ENCODE assay signal across 8 mouse cellular contexts in the genomic region with DNA sequence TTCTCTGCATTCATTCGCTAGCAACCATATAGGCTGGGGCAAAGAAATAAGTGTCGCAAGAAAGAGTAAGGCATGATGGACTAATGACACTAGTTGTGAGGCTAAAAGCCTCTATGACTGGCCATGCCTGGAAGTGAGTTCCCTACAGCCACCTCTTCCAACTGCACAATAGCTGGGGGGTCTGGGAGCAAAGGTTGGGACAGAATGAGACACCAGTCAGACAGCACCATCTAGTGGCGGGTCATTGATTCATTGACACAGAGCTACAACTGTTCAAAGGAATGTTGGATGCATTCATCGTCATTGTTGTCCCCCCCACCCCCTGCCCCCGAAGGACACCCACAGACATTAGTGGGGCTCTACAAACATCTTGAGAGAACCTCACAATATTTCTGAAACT. TPM values are rescaled to one million over a fixed set of nuclear protein-coding genes. Genes with fewer than 3 reads are reported as not detected.
DNase-seq lines count a peak whose midpoint lies in the region; ATAC-seq lines count a peak whose summit lies in the region.

No protein-coding gene starts in this region.

- H3K4me3 ChIP-seq in midbrain, embryonic 12.5 days: no peak overlapping the region

- H3K27ac ChIP-seq in midbrain, embryonic 12.5 days (replicated peaks): no peak overlapping the region

- DNase-seq in right cerebral cortex, adult 2 months (ENCODE audit: low spot score in 2 of 2): peak; percentile 75 to 76
- DNase-seq in right cerebral cortex, postnatal 36 days (ENCODE audit: low spot score in 2 of 2): no peak
- peak; percentile 75 for DNase-seq in brain, adult 2 months (ENCODE audit: low read depth, low spot score)
- DNase-seq in induced T-regulatory cell, adult 2 months (ENCODE audit: low read depth): peak; percentile 46
- peak; percentile 69 to 75 for DNase-seq in left cerebral cortex, postnatal 10 days (ENCODE audit: extremely low spot score in 1 of 2, low spot score in 2 of 2)
- peak; percentile 74 for DNase-seq in yolk sac, embryonic 10.5 days (ENCODE audit: low spot score)

- H3K4me2 ChIP-seq in midbrain, embryonic 12.5 days (replicated peaks): peak overlapping the region; percentile 12; the same call in 1 of the 2 replicates

- intact Hi-C loops in left cerebral cortex, postnatal 10 days (cut with DNase I): loop anchor here (5.0 to 10.0 kb wide), 2 partner anchors 121 to 1254 kb away; a partner anchor contains a TSS

- no peaks in the 10 kb centered on the region for H3K4me1 ChIP-seq in midbrain, embryonic 12.5 days

- peak; percentile 81; the same call in 1 of the 2 replicates for ATAC-seq in frontal cortex, adult (ENCODE audit: low TSS enrichment)
- ATAC-seq in midbrain, embryonic 12.5 days (ENCODE audit: low FRiP score, low read depth): peak; percentile 62; the same call in 1 of the 2 replicates

- H3K27me3 ChIP-seq in midbrain, embryonic 12.5 days: peaks cover 16% of the 10 kb centered on the region

- no peak overlapping the region for H3K9ac ChIP-seq in midbrain, embryonic 12.5 days (replicated peaks)

- WGBS in midbrain, embryonic 12.5 days: 33% methylated on average over 5 of the region's 5 CpGs

- H3K9me3 ChIP-seq in midbrain, embryonic 12.5 days: no peaks in the 10 kb centered on the region

- no peaks in the 10 kb centered on the region for H3K36me3 ChIP-seq in midbrain, embryonic 12.5 days

RNA-seq across cellular contexts. Expression of a gene that starts 17.8 kb away (rescaled TPM):
- total RNA-seq in left cerebral cortex, postnatal 10 days (2021): under 1 TPM in 1 of 2 experiments, not detected in 1; 0.32 TPM
- polyA plus RNA-seq in midbrain, embryonic 12.5 days (2016; fragmentation: Nextera tagmentation; extraction: Ambion mirVana): 0.31 TPM in 2 replicates

RNA-seq across cellular contexts. Expression of a gene that starts 42.7 kb away (rescaled TPM):
- total RNA-seq in left cerebral cortex, postnatal 10 days (2021): 1 to 10 TPM; 2.4 to 2.7 TPM
- not detected in 2 replicates for polyA plus RNA-seq in midbrain, embryonic 12.5 days (2016; fragmentation: Nextera tagmentation; extraction: Ambion mirVana)

RNA-seq across cellular contexts. Expression of a gene that starts 53.4 kb away (rescaled TPM):
- 10 to 100 TPM; 38.9 to 40.2 TPM for total RNA-seq in left cerebral cortex, postnatal 10 days (2021)
- polyA plus RNA-seq in midbrain, embryonic 12.5 days (2016; fragmentation: Nextera tagmentation; extraction: Ambion mirVana): 11.2 and 13.9 TPM in 2 replicates

Comparison
In these comparisons a context has a peak if more than half of its experiments do, and no peak if none do; other contexts are left out.
1. DNase-seq: peak in right cerebral cortex, adult 2 months (2 of 2), brain, adult 2 months (single experiment), induced T-regulatory cell, adult 2 months (single experiment), left cerebral cortex, postnatal 10 days (2 of 2) and yolk sac, embryonic 10.5 days (single experiment); none in right cerebral cortex, postnatal 36 days (0 of 2).